Mouse (Mus musculus) ovary, adult 10 weeks (tissue): ENCODE data around the gene Gm28539. TPM values are rescaled to one million over a fixed set of nuclear protein-coding genes. Genes with fewer than 3 reads are reported as not detected.

Source experiments
- polyA plus RNA-seq: library from polyadenylated mRNA; stranded (reverse); fragments of 350-450 nt; fragmentation: Illumina TruSeq; extraction: RNeasy Lipid Tissue Mini Kit (QIAGEN cat#74804); gene quantifications from one replicate; pipeline ENCODE4 v1.2.3, GENCODE M21; 2014

Gene Gm28539
- not detected for polyA plus RNA-seq

DNA sequence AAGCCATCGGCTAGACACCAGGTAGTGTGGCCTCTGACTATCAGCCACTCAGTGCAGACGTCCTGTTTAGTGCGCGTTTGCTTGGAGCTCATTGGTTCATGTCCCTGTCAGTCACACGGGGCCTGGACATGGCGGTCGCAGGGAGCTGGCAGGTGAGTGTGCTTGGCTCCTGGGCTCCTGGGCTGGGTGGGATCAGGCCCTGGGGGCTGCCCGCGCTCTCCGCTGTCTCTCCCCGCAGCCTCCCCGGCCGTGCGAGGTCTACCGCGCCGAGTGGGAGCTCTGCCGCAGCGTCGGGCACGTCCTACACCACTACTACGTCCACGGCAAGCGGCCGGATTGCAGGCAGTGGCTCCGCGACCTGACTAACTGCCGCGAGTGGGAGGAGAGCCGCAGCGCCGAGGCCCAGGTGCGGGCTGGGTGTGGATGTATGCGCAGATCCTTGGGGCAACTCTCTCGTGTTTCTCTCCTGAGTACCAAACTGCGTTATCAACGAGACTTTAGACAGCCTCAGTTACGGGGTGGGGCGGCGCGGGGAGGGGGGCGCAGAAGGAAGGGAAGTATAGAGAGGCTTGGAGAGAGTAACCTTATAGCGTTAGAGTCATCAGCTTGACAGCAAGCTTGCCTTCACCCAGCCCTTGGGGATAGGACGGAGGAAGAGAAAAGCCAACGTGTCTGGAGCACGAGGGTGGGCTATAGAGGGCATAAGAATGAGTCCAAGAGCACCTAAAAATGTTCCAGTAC lies at the start of gene Gm28539, which contains the start of gene 2510002D24Rik:
Gene Gm28539, plus strand, starts transcription at position 117 of the 741 bp plus-strand sequence.
Gene 2510002D24Rik, plus strand, starts transcription at position 111 of the 741 bp plus-strand sequence.

DNA sequence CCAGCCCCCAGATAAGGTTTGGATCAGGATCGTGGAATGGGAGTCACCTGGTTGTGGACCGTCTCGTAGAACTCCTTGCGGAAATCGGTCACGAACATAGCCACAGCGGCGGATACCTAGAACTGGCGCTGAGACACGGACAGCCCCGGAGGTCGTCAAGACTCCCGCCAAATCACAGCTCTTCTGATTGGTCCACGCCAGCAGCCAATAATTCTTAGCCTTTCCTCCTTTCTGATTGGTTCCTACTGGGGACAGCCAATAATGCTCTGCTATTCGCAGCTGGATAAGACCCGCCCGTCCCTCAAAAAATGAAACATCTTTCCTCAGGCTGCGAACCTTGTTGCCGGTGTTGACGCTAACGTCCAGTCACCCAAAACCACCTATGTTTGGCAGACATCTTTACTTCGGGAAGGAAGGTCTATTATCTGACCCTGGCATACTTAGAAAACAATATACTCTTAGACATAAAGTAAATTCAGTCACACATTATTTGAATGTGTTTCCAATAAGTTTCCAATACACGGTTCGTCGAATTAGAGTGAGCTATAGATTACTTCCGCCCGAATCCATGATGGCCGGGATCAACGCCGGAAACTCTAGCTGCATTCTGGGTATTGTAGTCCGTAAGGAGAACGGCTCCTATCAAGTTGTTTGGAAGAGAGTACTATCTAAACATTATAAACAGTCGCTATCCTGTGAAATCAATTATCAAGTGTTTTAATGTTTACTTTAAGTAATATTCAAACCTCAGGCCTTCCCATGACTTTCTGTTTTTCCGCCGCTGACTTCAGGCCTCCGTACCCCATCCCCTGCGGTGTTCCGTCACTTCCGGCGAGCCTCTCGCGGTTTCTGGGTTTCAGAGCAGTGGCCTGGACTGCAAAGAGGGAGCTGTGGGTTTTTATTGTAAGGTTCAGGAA lies 24.7 kb upstream of the Gm28539 start, which contains the start of the genes Ufd1 and Cdc45:
Gene Ufd1, plus strand, starts transcription at position 312 of the 917 bp plus-strand sequence.
Gene Cdc45, minus strand, starts transcription at position 520 of the 917 bp plus-strand sequence.

DNA sequence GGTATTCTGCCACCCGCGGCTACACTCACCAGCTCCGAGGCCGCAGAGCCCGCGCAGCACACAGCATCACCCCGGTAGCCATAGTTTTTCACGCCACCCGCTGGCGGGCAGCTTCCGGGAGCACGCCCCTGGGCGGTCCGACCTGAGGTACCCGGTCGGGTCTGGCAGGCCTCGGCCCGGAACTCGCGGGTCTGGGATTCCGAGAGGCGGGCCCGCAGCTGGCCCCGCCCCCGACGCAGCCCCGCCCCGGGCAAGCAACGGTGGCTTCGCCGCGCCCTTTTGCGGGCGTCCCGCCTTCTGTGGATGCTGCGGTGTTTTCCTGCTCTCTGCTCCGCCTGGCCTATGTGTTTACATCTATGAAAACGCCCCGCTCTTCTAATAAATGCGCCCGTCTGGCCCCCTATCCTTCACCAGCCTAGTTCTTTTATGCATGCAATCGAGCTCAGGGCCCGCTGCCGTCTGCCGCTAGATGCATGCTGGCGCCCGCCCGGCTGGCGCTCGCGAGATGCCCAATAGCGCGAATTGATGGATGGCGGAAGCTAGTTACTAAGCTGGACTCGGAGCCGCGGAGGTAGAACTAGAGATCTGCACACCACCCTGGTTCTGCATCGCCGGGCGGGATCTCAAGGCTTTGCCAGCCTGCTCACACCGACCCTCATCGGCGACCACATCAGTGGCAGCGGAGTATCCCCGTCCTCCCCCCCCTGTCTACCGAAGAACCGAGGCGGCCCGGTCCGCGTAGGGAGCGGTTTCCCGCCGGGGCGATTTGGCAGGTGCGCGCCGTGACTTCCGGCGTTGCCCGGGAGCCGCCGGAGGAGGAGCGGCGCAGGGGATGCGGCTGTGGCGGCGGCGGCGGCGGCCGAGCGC lies 40.3 kb downstream of the Gm28539 start, which contains the start of the genes Mrpl40 and Hira:
Gene Mrpl40, minus strand, starts transcription at position 421 of the 867 bp plus-strand sequence.
Gene Hira, plus strand, starts transcription at position 596 of the 867 bp plus-strand sequence.

Other genes with a start within 250 kb of the Gm28539 start
- gene Tbx1, start 245.9 kb upstream of the Gm28539 start, polyA plus RNA-seq, result 0.46 TPM
- not detected for gene Gp1bb, start 214.2 kb upstream of the Gm28539 start, polyA plus RNA-seq
- gene Gm49601, start 210.2 kb upstream of the Gm28539 start, polyA plus RNA-seq, result 0.83 TPM
- gene Sept5, start 206.6 kb upstream of the Gm28539 start, polyA plus RNA-seq, result not detected
- not detected for gene Cldn5, start 59.7 kb upstream of the Gm28539 start, polyA plus RNA-seq
- 67.2 TPM for gene Ufd1, start 24.8 kb upstream of the Gm28539 start, polyA plus RNA-seq
- gene Cdc45, start 24.6 kb upstream of the Gm28539 start, polyA plus RNA-seq, result 4.6 TPM
- 2.1 TPM for gene 2510002D24Rik, start within 50 bp of the Gm28539 start, polyA plus RNA-seq
- gene Mrpl40, start 40.3 kb downstream of the Gm28539 start, polyA plus RNA-seq, result 58.9 TPM
- gene Hira, start 40.5 kb downstream of the Gm28539 start, polyA plus RNA-seq, result 25.1 TPM